Mouse (Mus musculus): Measurements from ENCODE around the gene Crnkl1.

DNA sequence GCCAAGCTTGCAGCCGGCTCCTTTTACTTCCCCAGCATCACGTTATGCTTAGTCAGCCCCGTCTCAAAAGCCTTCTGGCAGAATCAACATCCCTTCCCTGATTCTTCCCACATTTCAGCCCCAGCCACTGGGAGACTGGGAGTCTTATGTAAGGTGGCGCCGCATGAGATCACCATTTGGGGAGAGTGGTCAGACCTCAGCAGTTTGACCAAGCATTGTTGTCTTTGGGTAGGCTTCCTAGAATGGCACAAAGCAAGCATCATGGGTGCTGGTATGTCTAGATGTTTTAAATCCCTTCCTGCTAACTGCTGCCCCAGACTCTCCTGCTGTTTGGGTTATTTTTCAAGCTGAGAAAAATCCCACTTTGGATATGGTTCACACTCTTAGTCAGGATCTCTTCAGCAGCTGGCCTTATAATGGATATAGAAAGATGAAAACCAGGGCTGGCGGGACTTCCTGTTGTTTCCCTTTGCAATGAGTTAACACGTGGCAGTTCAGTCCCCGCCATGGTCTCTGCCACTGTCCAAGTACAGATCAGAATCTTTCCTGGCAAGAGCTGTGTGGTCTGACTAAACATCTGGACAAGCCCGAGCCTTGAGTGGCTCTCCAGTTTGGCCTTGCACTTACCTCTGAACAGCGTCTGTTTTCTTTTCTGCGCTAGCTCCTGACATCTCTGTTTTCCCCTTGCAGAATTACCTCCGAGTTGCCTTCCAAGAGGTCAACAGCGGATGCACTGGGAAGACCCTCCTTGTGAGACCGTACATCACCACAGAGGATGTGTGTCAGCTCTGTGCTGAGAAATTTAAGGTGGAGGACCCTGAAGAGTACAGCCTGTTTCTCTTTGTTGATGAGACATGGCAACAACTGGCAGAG is 49.7 kb downstream of the Crnkl1 start:
- TF ChIP-seq ZNF384 (IDR thresholded peaks at IDR 0.05; ENCODE audit: low read depth, low read length): no peak
- TF ChIP-seq ZC3H11A (IDR thresholded peaks at IDR 0.05; ENCODE audit: borderline replicate concordance, low read depth, low read length): no peak
- TF ChIP-seq MAFK (IDR thresholded peaks at IDR 0.05; ENCODE audit: insufficient read depth, low read depth, low read length): no peak
- no peak for TF ChIP-seq CHD2 (IDR thresholded peaks at IDR 0.05; ENCODE audit: low read depth, low read length)
- no peak for TF ChIP-seq HCFC1 (IDR thresholded peaks at IDR 0.05; ENCODE audit: borderline replicate concordance, insufficient read depth, low read length)

All from ES-E14 (cell line).